Mouse (Mus musculus): ENCODE data around the gene Car12. TPM values are rescaled to one million over a fixed set of nuclear protein-coding genes. Genes with fewer than 3 reads are reported as not detected.
"Not testable (repeated sequence)": the region's sequence is repeated elsewhere in the genome, so short reads cannot be mapped to it uniquely, and the experiment has no call there.

Gene Car12
- polyA plus RNA-seq, 1 experiment from 2014 or later: 19.3 TPM

- not testable (repeated sequence) for H3K4me1 ChIP-seq (ENCODE audit: control insufficient read depth, insufficient read depth, low read length); ATAC-seq (ENCODE audit: insufficient read depth, low FRiP score); H3K9ac ChIP-seq (ENCODE audit: low read length); H3K27me3 ChIP-seq (ENCODE audit: control insufficient read depth, insufficient read depth, low read length); H3K9me3 ChIP-seq (replicated peaks; ENCODE audit: control insufficient read depth, low read length); H3K27ac ChIP-seq (ENCODE audit: low read length); H3K4me3 ChIP-seq (replicated peaks; ENCODE audit: low read length); H3K36me3 ChIP-seq (ENCODE audit: control insufficient read depth, insufficient read depth, low read length); H3K4me2 ChIP-seq (ENCODE audit: low read depth, low read length)
- no CpG with 5 or more reads among the region's 3 CpGs for WGBS
Measured at GRCm38 (mm10) chr9:66784552-66784951, 71.1 kb downstream of the Car12 start.

- H3K9me3 ChIP-seq (replicated peaks; ENCODE audit: control insufficient read depth, low read length): no peaks in the 10 kb centered on the region
- no peaks in the 10 kb centered on the region for H3K4me1 ChIP-seq (ENCODE audit: control insufficient read depth, insufficient read depth, low read length)
- no peaks in the 10 kb centered on the region for H3K27me3 ChIP-seq (ENCODE audit: control insufficient read depth, insufficient read depth, low read length)
- H3K4me2 ChIP-seq (ENCODE audit: low read depth, low read length): no peak overlapping the region
- WGBS: 11% methylated on average over 2 of the region's 2 CpGs
- no peak overlapping the region for H3K27ac ChIP-seq (ENCODE audit: low read length)
- ATAC-seq (ENCODE audit: insufficient read depth, low FRiP score): no peak
- H3K36me3 ChIP-seq (ENCODE audit: control insufficient read depth, insufficient read depth, low read length): no peaks in the 10 kb centered on the region
- H3K9ac ChIP-seq (ENCODE audit: low read length): no peak overlapping the region
- no peak overlapping the region for H3K4me3 ChIP-seq (replicated peaks; ENCODE audit: low read length)
Measured at GRCm38 (mm10) chr9:66787821-66788220, 74.3 kb downstream of the Car12 start.

DNA sequence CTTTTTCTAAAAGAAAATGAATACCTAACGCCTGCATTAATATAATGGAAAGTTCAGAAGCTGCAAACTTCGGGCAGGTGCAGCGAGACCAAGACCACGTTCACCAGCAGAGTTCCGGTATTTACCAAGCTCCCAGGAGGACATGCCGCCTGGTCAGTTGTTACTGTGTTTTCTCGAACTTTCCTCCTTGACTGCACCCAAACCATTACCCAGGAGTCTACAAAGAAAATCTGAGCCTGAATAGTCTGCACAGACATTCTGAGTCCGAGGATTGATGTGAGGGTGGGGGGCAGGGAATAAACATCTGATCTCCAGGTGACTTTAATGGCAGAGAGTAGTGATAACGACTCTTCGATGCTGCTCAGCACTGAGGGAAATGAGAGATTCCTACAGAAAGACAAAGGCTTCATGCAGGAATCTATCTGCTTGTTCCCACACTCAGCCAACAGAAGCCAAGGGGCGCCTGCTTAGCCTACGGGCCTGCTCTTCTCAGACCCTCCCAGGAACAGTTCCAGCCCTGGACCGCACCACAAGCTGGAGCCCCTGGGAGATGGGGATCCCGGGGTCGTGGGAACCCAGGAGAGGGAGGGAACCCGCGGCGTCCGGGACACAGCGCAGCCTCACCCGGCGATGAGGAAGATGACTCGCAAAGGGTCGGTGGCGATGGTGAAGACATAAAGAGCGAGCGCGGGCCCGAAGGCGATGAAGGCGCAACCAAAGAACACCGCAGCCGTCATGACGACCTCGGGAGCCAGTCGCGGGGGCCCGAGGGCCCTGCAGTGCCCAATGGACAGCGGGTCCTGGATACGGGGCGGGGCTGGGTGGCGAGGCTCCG, 81.4 kb downstream of the Car12 start:
- Histone ChIP-seq H3K4me1 (ENCODE audit: control insufficient read depth, insufficient read depth, low read length) (0 out of 2 replicates have a peak, but pooled peaks cover 2% of the 10 kb centered on the region), H3K9ac (ENCODE audit: low read length) (peak overlapping the region; percentile 90), H3K4me3 (replicated peaks; ENCODE audit: low read length) (peak overlapping the region; percentile 88), H3K9me3 (replicated peaks; ENCODE audit: control insufficient read depth, low read length) (no peaks in the 10 kb centered on the region), H3K4me2 (ENCODE audit: low read depth, low read length) (peak overlapping the region; percentile 79), H3K36me3 (ENCODE audit: control insufficient read depth, insufficient read depth, low read length) (no peaks in the 10 kb centered on the region), H3K27ac (ENCODE audit: low read length) (peak overlapping the region; percentile 94), H3K27me3 (ENCODE audit: control insufficient read depth, insufficient read depth, low read length) (no peaks in the 10 kb centered on the region)
- ATAC-seq (ENCODE audit: insufficient read depth, low FRiP score): peak; percentile 8
- 2% methylated on average over 43 of the region's 43 CpGs for WGBS

DNA sequence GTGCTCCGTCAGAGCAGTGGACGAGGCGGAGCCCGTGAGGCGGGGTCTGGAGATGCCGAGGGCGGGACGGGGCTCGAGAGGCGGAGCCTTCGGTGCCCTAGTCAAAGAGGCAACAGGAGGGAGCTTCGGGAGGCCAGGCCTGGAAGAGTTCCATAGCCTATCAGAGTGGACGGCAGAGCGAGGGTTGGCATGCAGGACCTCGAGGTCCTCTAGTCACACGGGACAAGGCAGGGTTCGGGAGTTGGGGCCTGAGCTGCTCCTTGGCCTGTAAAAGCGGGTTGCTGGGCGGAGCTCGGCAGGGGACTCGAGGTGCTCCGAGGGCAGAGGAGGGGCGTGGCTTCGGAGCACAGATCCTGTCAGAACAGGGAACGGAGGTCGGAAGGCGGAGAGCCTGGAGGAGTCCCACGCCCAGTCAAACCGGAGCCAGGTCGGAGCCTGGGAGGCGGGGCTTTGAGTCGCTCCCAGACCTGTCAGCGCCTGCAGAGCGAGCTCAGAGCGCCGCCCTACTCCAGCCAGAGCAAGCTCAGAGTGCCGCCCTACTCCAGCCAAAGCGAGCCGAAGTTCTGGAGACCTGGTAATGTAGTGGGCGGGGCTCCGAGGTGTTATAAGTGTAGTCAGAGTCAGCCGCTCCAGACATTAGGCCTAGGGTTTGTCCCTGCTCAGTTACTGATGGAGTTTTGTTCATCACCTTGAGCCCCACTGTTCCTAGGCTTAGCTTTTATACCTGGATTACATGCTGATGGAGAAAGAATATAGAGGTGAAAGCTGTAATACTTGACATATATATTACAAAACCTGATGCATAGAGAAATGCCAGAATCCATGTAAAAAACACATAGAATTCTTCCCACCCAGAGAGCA, 82.2 kb downstream of the Car12 start, which contains the start of gene Aph1b:
Gene Aph1b (minus strand): TSS at position 27 of the 861 bp plus-strand sequence.
- H3K4me3 ChIP-seq (replicated peaks; ENCODE audit: low read length): peak within 1 kb of the TSS; percentile 88
- H3K4me1 ChIP-seq (ENCODE audit: control insufficient read depth, insufficient read depth, low read length): 0 out of 2 replicates have a peak, but pooled peaks cover 2% of the 10 kb centered on the region
- peak within 1 kb of the TSS; percentile 90 for H3K9ac ChIP-seq (ENCODE audit: low read length)
- H3K9me3 ChIP-seq (replicated peaks; ENCODE audit: control insufficient read depth, low read length): no peaks in the 10 kb centered on the region
- no peaks in the 10 kb centered on the region for H3K36me3 ChIP-seq (ENCODE audit: control insufficient read depth, insufficient read depth, low read length)
- ATAC-seq (ENCODE audit: insufficient read depth, low FRiP score): peak; percentile 98
- 0% methylated on average over 42 of the region's 42 CpGs for WGBS
- peak within 1 kb of the TSS; percentile 94 for H3K27ac ChIP-seq (ENCODE audit: low read length)
- peak within 1 kb of the TSS; percentile 79 for H3K4me2 ChIP-seq (ENCODE audit: low read depth, low read length)
- H3K27me3 ChIP-seq (ENCODE audit: control insufficient read depth, insufficient read depth, low read length): no peaks in the 10 kb centered on the region

- no peak for ATAC-seq (ENCODE audit: insufficient read depth, low FRiP score)
- H3K4me3 ChIP-seq (replicated peaks; ENCODE audit: low read length): peak within 1 kb of the TSS; percentile 88
- WGBS: 71% methylated on average over 5 of the region's 5 CpGs
- no peaks in the 10 kb centered on the region for H3K36me3 ChIP-seq (ENCODE audit: control insufficient read depth, insufficient read depth, low read length)
- H3K4me1 ChIP-seq (ENCODE audit: control insufficient read depth, insufficient read depth, low read length): 0 out of 2 replicates have a peak, but pooled peaks cover 2% of the 10 kb centered on the region
- H3K27ac ChIP-seq (ENCODE audit: low read length): peak within 1 kb of the TSS; percentile 94; the same call in 1 of the 2 replicates
- peak within 1 kb of the TSS; percentile 90 for H3K9ac ChIP-seq (ENCODE audit: low read length)
- H3K9me3 ChIP-seq (replicated peaks; ENCODE audit: control insufficient read depth, low read length): no peaks in the 10 kb centered on the region
- H3K27me3 ChIP-seq (ENCODE audit: control insufficient read depth, insufficient read depth, low read length): no peaks in the 10 kb centered on the region
- H3K4me2 ChIP-seq (ENCODE audit: low read depth, low read length): peak within 1 kb of the TSS; percentile 79
Measured at GRCm38 (mm10) chr9:66796739-66797138, 83.3 kb downstream of the Car12 start, which contains the start of gene Gm10647. Gene Gm10647 (plus strand): TSS chr9:66797039.

DNA sequence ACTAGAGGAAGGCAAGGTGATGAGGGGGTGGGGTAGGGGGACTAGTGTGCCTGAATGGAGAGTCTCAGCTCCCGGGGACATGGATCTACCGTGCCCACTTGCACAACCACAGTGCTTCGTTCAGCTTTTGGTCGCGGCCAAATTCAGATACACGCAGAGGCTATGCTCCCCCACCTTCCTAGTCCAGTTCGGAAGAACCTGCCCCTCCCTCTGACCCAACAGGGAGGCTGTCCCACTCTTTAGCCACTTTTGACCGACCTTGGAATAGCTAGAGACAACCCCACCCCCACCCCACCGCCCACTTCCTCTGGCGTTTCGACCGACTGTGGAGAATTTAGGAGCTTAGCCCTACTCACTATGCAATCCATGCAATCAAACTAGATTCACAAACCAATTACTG, 88.5 kb downstream of the Car12 start:
- no peak for ATAC-seq (ENCODE audit: insufficient read depth, low FRiP score)
- no peak overlapping the region for H3K9ac ChIP-seq (ENCODE audit: low read length)
- H3K9me3 ChIP-seq (replicated peaks; ENCODE audit: control insufficient read depth, low read length): no peaks in the 10 kb centered on the region
- WGBS: 45% methylated on average over 12 of the region's 12 CpGs
- H3K4me2 ChIP-seq (ENCODE audit: low read depth, low read length): no peak overlapping the region
- no peak overlapping the region for H3K4me3 ChIP-seq (replicated peaks; ENCODE audit: low read length)
- no peaks in the 10 kb centered on the region for H3K27me3 ChIP-seq (ENCODE audit: control insufficient read depth, insufficient read depth, low read length)
- H3K4me1 ChIP-seq (ENCODE audit: control insufficient read depth, insufficient read depth, low read length): no peaks in the 10 kb centered on the region
- H3K36me3 ChIP-seq (ENCODE audit: control insufficient read depth, insufficient read depth, low read length): no peaks in the 10 kb centered on the region
- no peak overlapping the region for H3K27ac ChIP-seq (ENCODE audit: low read length)

GRCm38 (mm10) chr9:66805951-66806350, 92.5 kb downstream of the Car12 start:
- Histone ChIP-seq H3K4me2 (ENCODE audit: low read depth, low read length) (peak overlapping the region; percentile 51), H3K4me3 (replicated peaks; ENCODE audit: low read length) (peak overlapping the region; percentile 31)
- not testable (repeated sequence) for ATAC-seq (ENCODE audit: insufficient read depth, low FRiP score); H3K27me3 ChIP-seq (ENCODE audit: control insufficient read depth, insufficient read depth, low read length); H3K4me1 ChIP-seq (ENCODE audit: control insufficient read depth, insufficient read depth, low read length); H3K36me3 ChIP-seq (ENCODE audit: control insufficient read depth, insufficient read depth, low read length); H3K27ac ChIP-seq (ENCODE audit: low read length); H3K9ac ChIP-seq (ENCODE audit: low read length); H3K9me3 ChIP-seq (replicated peaks; ENCODE audit: control insufficient read depth, low read length)
- 9% methylated on average over 30 of the region's 37 CpGs for WGBS

DNA sequence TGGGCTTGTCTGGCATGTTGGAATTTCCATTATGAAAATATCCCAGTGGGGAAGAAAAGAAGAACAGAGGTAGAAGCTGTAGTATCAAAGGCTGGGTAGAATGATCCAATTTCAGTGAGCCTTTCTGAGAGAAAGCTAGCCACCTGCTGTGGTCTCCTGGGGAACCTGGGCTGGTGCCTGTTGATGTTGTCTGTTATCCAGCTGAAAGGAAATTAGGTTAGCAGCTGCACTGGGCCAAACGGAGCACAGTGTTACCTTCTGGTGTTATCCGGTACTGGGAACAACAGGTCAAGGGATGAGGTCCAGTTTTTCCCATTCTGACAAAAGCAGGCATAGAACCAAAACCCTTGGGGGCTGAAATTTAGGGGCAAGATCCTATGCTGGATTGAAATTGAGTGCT, 99.9 kb downstream of the Car12 start:
- no peak overlapping the region for H3K9ac ChIP-seq (ENCODE audit: low read length)
- no peak overlapping the region for H3K27ac ChIP-seq (ENCODE audit: low read length)
- no peaks in the 10 kb centered on the region for H3K9me3 ChIP-seq (replicated peaks; ENCODE audit: control insufficient read depth, low read length)
- 44% methylated on average over 2 of the region's 2 CpGs for WGBS
- no peak overlapping the region for H3K4me2 ChIP-seq (ENCODE audit: low read depth, low read length)
- no peak for ATAC-seq (ENCODE audit: insufficient read depth, low FRiP score)
- H3K4me1 ChIP-seq (ENCODE audit: control insufficient read depth, insufficient read depth, low read length): no peaks in the 10 kb centered on the region
- H3K27me3 ChIP-seq (ENCODE audit: control insufficient read depth, insufficient read depth, low read length): no peaks in the 10 kb centered on the region
- H3K4me3 ChIP-seq (replicated peaks; ENCODE audit: low read length): no peak overlapping the region
- no peaks in the 10 kb centered on the region for H3K36me3 ChIP-seq (ENCODE audit: control insufficient read depth, insufficient read depth, low read length)

Data from stomach, embryonic 16.5 days (tissue).